Mouse (Mus musculus) c-Kit-positive CD71-negative TER-119-negative erythroid progenitor cells, embryonic 14.5 days (primary cell): ENCODE measurements around the gene Coro1a.
"Not testable (repeated sequence)": the region's sequence is repeated elsewhere in the genome, so short reads cannot be mapped to it uniquely, and the experiment has no call there.

ENCODE experiments used
- DNase-seq: peaks from one replicate; pipeline ENCODE4 v3.0.0-alpha.2; 2013; ENCODE audit warnings: low read depth

Gene Coro1a

GRCm38 (mm10) chr7:126689021-126689420 lies 18.6 kb downstream of the Coro1a start:
- no peak for DNase-seq

- not testable (repeated sequence) for DNase-seq
Observed at GRCm38 (mm10) chr7:126688156-126688555, 19.4 kb downstream of the Coro1a start.

- no peak for DNase-seq
Observed at GRCm38 (mm10) chr7:126681221-126681620, 26.4 kb downstream of the Coro1a start.

- no peak for DNase-seq
Observed at GRCm38 (mm10) chr7:126679683-126680082, 27.9 kb downstream of the Coro1a start.

- DNase-seq: no peak
Observed at GRCm38 (mm10) chr7:126678545-126679341, 28.8 kb downstream of the Coro1a start.

GRCm38 (mm10) chr7:126676631-126677220 lies 30.9 kb downstream of the Coro1a start:
- no peak for DNase-seq

GRCm38 (mm10) chr7:126676207-126676606 lies 31.4 kb downstream of the Coro1a start, which contains the start of gene Sult1a1:
Gene Sult1a1, minus strand, starts transcription at chr7:126676432.
- DNase-seq: no peak

- no peak for DNase-seq
Observed at GRCm38 (mm10) chr7:126675104-126675503, 32.5 kb downstream of the Coro1a start.

- DNase-seq: no peak
Observed at GRCm38 (mm10) chr7:126672111-126672510, 35.5 kb downstream of the Coro1a start.

- no peak for DNase-seq
Observed at GRCm38 (mm10) chr7:126670152-126670551, 37.4 kb downstream of the Coro1a start.

- no peak for DNase-seq
Observed at GRCm38 (mm10) chr7:126668452-126668851, 39.1 kb downstream of the Coro1a start.

GRCm38 (mm10) chr7:126667495-126668090 lies 40.0 kb downstream of the Coro1a start:
- DNase-seq: no peak

- DNase-seq: no peak
Observed at GRCm38 (mm10) chr7:126665269-126665668, 42.3 kb downstream of the Coro1a start.

- DNase-seq: no peak
Observed at GRCm38 (mm10) chr7:126663646-126664045, 43.9 kb downstream of the Coro1a start.

- DNase-seq: no peak
Observed at GRCm38 (mm10) chr7:126659771-126660170, 47.8 kb downstream of the Coro1a start.

GRCm38 (mm10) chr7:126657522-126657921 lies 50.1 kb downstream of the Coro1a start:
- DNase-seq: no peak

GRCm38 (mm10) chr7:126655695-126656094 lies 51.9 kb downstream of the Coro1a start:
- DNase-seq: no peak

GRCm38 (mm10) chr7:126653991-126654390 lies 53.6 kb downstream of the Coro1a start:
- DNase-seq: no peak

GRCm38 (mm10) chr7:126650852-126651251 lies 56.7 kb downstream of the Coro1a start:
- no peak for DNase-seq
